Mouse (Mus musculus) hindbrain, embryonic 13.5 days (tissue): ENCODE measurements around the gene Mkrn3. TPM values are rescaled to one million over a fixed set of nuclear protein-coding genes. Genes with fewer than 3 reads are reported as not detected.

ENCODE experiments used
- ATAC-seq: fragments of 200-750 bp; cut with Nextera tagmentation; 2 replicates; pipeline ENCODE4 v1.8.0; 2017; ENCODE audit warnings: moderate TSS enrichment; ENCODE audit not compliant: low FRiP score
- H3K27ac ChIP-seq: fragments of 300-500 bp; sonication (generic); 2 replicates; pipeline ENCODE4 v1.5.1; 2015; ENCODE audit warnings: inconsistent platforms, mild to moderate bottlenecking, moderate library complexity
- H3K27me3 ChIP-seq: fragments of 300-500 bp; sonication (generic); 2 replicates; pipeline ENCODE4 v1.6.1; 2015; ENCODE audit warnings: mild to moderate bottlenecking, inconsistent platforms
- H3K36me3 ChIP-seq: fragments of 300-500 bp; sonication (generic); 2 replicates; pipeline ENCODE4 v1.6.1; 2015; ENCODE audit warnings: mild to moderate bottlenecking, inconsistent platforms
- H3K4me1 ChIP-seq: fragments of 300-500 bp; sonication (generic); replicated peaks from 2 replicates; pipeline ENCODE4 v1.6.1; 2015; ENCODE audit warnings: inconsistent platforms
- H3K4me2 ChIP-seq: fragments of 300-500 bp; sonication (generic); 2 replicates; pipeline ENCODE4 v1.6.1; 2015; ENCODE audit warnings: inconsistent platforms, mild to moderate bottlenecking, moderate library complexity
- H3K4me3 ChIP-seq: fragments of 300-500 bp; sonication (generic); 2 replicates; pipeline ENCODE4 v1.5.1; 2015; ENCODE audit warnings: mild to moderate bottlenecking, inconsistent platforms
- H3K9ac ChIP-seq: fragments of 300-500 bp; sonication (generic); 2 replicates; pipeline ENCODE4 v1.6.1; 2015; ENCODE audit warnings: mild to moderate bottlenecking, inconsistent platforms
- H3K9me3 ChIP-seq: fragments of 300-500 bp; sonication (generic); 2 replicates; pipeline ENCODE4 v1.6.1; 2016; ENCODE audit warnings: inconsistent platforms
- WGBS: fragments of 180-500 bp; shearing (Covaris S2); methylation state at CpG from one replicate; pipeline ENCODE4 v1.1.7; 2015; 5-methylcytosine and 5-hydroxymethylcytosine counted together
- polyA plus RNA-seq: library from polyadenylated mRNA; unstranded; fragments of >200 nt; fragmentation: Nextera tagmentation; extraction: Ambion mirVana; gene quantifications from 2 replicates; pipeline ENCODE4 v1.2.1, GENCODE M21; 2015

Mkrn3 gene
- polyA plus RNA-seq, result 19.4 and 21.1 TPM in 2 replicates

GRCm38 (mm10) chr7:62419493-62420360, at the start of gene Mkrn3:
Mkrn3 (minus strand) TSS chr7:62420139.
- H3K4me3 ChIP-seq, result peak within 1 kb of the TSS; percentile 68
- peak; percentile 90 for ATAC-seq

DNA sequence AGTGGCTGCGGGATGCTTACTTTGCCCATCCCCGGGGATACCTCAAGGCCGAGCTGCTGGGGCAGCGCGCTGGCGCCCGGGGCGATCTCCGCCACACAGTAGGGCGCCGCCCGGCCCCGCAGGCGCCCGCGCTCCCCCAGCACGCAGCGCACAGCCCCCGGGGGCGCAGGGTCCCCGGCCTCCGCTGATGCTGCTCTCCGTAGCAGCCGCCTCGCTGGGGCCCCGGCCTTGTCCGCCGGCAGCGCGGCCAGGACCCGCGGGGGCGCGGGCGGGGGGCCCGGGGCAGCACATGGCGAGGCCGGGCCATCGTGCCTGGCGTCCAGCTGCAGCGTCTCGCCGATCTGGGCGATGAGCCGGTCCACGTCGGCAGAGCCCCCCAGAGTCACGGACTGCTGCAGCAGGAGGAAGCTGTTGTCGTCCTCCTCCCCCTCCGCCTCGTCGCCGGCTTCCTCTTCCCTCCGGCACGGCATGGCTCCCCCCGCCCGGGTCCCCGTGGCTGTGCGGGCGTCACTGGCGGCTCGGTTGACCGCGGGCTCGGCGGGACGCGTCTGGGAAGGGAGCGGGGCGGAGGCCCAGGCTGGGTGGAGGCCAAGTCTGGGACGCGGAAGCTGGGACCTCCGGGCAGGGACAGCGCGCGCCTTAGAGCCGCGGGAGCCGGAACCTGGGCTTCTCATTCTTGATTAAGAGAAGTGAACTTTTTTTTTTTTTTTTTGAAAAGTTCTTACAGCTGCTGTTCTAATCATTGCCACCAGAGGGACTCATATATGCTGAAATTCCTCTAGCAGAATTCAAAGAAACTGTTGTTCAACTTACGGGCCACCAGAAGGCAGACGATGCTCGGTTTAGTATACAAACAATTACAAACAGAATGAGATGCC, 44.2 kb upstream of the Mkrn3 start, which contains the start of gene Peg12:
Peg12 (minus strand) TSS at position 633 of the 878 bp plus-strand sequence.
- Histone ChIP-seq H3K27ac (peak within 1 kb of the TSS; percentile 83), H3K27me3 (no peaks in the 10 kb centered on the region), H3K4me2 (peak within 1 kb of the TSS; percentile 68), H3K4me3 (peak within 1 kb of the TSS; percentile 61), H3K9ac (peak within 1 kb of the TSS; percentile 77), H3K36me3 (no peaks in the 10 kb centered on the region), H3K9me3 (0 out of 2 replicates have a peak, but pooled peaks cover 7% of the 10 kb centered on the region), H3K4me1 (peaks cover 11% of the 10 kb centered on the region; the same call in 1 of the 2 replicates)
- peak; percentile 71 for ATAC-seq
- WGBS, result 19% methylated on average over 67 of the region's 82 CpGs

More at GRCm38 (mm10) chr7:62419493-62420360, at the start of gene Mkrn3:
- Histone ChIP-seq H3K9me3 (peaks cover 11% of the 10 kb centered on the region; the same call in 1 of the 2 replicates), H3K27me3 (no peaks in the 10 kb centered on the region), H3K4me1 (peaks cover 4% of the 10 kb centered on the region; the same call in 1 of the 2 replicates), H3K27ac (peak within 1 kb of the TSS; percentile 94), H3K4me2 (peak within 1 kb of the TSS; percentile 77), H3K36me3 (no peaks in the 10 kb centered on the region), H3K9ac (peak within 1 kb of the TSS; percentile 86)
- WGBS, result 24% methylated on average over 49 of the region's 49 CpGs

GRCm38 (mm10) chr7:62463007-62463877, 43.3 kb upstream of the Mkrn3 start:
- no peaks in the 10 kb centered on the region for H3K27me3 ChIP-seq
- H3K4me1 ChIP-seq, result peaks cover 11% of the 10 kb centered on the region; the same call in 1 of the 2 replicates
- ATAC-seq, result peak; percentile 60
- 27% methylated on average over 55 of the region's 55 CpGs for WGBS
- H3K9ac ChIP-seq, result peak overlapping the region; percentile 77
- H3K36me3 ChIP-seq, result no peaks in the 10 kb centered on the region
- H3K9me3 ChIP-seq, result 0 out of 2 replicates have a peak, but pooled peaks cover 7% of the 10 kb centered on the region
- peak overlapping the region; percentile 83 for H3K27ac ChIP-seq
- H3K4me2 ChIP-seq, result peak overlapping the region; percentile 68
- H3K4me3 ChIP-seq, result peak overlapping the region; percentile 61

DNA sequence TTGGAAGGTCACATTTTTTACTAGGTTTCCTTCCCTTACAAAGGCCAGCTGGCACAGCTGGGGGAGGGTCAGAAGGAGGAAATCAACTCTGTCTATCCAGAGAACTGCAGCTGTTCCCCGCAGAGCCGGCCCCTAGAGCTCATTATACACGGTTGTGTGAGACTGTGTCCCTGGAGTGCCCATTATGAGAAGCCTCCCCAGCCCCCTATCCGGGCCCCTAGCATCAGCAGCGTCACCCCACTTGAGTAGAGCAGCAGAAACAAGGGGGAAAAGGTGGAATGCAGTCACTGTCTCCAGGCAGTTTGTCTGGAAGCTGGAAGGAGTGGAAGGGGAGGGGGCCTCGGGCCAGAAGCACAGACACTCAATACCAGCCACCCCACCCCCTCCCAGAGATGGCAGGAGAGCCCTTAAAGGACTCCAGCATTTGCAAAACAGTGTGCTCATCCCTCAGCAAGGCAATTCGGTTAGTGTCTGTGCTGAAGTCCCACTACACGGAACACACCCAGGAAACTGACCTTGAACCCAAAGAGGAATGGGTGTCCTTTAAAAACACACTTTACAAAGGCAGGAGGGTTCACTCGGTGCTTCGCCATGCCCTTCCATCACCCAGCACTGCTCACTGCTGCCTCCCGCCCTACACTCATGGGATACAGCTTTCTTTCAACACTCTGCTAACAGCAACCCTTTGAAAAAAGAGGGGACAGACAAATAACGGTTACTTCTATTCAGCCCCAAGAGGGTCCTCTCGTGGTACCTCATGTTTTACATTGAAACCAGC, 42.5 kb upstream of the Mkrn3 start:
- Histone ChIP-seq H3K4me3 (peak overlapping the region; percentile 61), H3K9ac (peak overlapping the region; percentile 77), H3K27ac (peak overlapping the region; percentile 83), H3K27me3 (no peaks in the 10 kb centered on the region), H3K9me3 (0 out of 2 replicates have a peak, but pooled peaks cover 7% of the 10 kb centered on the region), H3K36me3 (no peaks in the 10 kb centered on the region), H3K4me1 (peaks cover 11% of the 10 kb centered on the region; the same call in 1 of the 2 replicates), H3K4me2 (peak overlapping the region; percentile 68)
- peak; percentile 64 for ATAC-seq
- WGBS, result 29% methylated on average over 13 of the region's 13 CpGs

DNA sequence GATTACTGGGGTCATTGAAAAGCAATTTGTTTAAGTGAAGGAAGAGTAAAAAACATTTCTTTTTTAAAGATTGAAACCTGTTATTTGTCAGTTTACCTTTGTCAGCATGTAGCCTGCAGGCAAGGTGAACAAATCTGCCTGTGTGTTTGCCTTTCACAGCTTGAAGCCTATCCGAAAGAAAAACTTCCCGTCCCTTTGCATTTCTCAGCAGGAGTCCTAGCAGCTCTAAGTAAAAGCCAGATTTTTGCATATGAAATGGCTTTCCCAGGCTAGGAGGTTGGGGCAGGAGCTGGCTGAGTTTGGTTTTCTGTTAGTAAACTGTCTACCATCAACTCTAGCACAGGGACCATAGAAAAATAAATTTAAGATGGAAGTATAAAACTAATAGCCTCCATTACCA, 32.4 kb upstream of the Mkrn3 start:
- Histone ChIP-seq H3K36me3 (no peaks in the 10 kb centered on the region), H3K4me1 (no peaks in the 10 kb centered on the region), H3K9ac (no peak overlapping the region), H3K4me3 (no peak overlapping the region), H3K27me3 (no peaks in the 10 kb centered on the region), H3K4me2 (no peak overlapping the region), H3K27ac (no peak overlapping the region), H3K9me3 (peaks cover 4% of the 10 kb centered on the region; the same call in 1 of the 2 replicates)
- no peak for ATAC-seq
- WGBS, result 24% methylated on average over 2 of the region's 2 CpGs

DNA sequence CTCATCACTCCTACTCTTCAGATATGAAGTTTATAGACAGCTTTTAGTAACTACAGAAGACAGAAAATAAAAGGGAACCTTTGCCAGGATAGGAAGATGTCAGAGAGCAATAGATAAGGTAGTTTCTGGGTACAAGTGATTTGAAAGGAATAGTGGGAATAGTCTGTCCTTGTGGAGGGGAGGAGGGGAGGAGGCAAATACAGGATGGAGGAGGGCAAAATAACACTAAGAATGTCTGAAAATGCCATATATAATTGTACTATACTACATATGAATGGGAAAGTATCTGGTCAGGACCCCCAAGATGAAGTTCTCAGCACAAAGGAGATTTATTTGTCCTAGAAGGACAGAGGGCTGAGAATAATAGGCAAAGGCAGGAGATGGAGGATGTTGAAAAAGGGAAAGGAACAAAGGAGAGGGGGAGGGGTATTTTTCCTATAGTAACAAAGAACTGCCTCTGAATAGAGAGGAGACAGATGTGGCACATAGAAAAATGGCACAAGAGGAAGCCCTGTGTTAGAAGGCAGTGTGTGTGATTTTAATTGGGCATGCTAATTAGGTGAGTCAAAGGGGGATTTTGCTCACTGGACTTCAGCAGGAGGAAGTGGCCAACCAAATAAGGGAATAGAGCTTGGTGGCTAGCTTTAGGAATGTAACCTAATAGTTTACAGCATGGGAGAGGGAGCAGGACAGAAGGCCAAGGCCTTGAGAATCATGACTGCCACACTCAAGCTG, 25.7 kb upstream of the Mkrn3 start:
- Histone ChIP-seq H3K4me3 (no peak overlapping the region), H3K27ac (0 out of 2 replicates have a peak overlapping the region, but pooled peaks have one; percentile 25), H3K4me2 (no peak overlapping the region), H3K36me3 (no peaks in the 10 kb centered on the region), H3K27me3 (no peaks in the 10 kb centered on the region), H3K4me1 (no peaks in the 10 kb centered on the region), H3K9me3 (peaks cover 2% of the 10 kb centered on the region; the same call in 1 of the 2 replicates), H3K9ac (no peak overlapping the region)
- ATAC-seq, result peak; percentile 54; the same call in 1 of the 2 replicates

DNA sequence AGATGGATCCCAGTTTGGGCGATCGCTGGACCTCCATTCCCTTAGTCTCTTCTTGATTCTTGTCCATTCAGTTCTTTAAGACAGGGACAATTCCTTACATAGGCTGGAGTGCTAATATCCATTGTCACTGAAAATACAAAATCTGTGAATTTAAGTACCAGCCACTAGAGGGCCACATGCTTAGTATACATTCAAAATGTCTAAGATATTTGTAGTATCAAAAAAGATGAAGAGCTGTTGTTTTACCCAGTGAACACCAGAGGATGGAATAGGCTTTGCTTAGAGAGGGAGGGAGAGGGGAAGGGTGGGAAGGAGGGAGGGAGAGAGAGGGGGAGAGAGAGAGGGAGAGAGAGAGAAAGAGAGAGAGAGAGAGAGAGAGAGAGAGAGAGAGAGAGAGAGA, 16.5 kb upstream of the Mkrn3 start:
- H3K9ac ChIP-seq, result no peak overlapping the region
- no peak overlapping the region for H3K27ac ChIP-seq
- no peak for ATAC-seq
- H3K9me3 ChIP-seq, result no peaks in the 10 kb centered on the region
- no peaks in the 10 kb centered on the region for H3K27me3 ChIP-seq
- no peak overlapping the region for H3K4me2 ChIP-seq
- no peak overlapping the region for H3K4me3 ChIP-seq
- no peaks in the 10 kb centered on the region for H3K36me3 ChIP-seq
- no peaks in the 10 kb centered on the region for H3K4me1 ChIP-seq
- 50% methylated on average over 2 of the region's 2 CpGs for WGBS

GRCm38 (mm10) chr7:62433243-62433642, 13.3 kb upstream of the Mkrn3 start:
- H3K27ac ChIP-seq, result no peak overlapping the region
- no peak overlapping the region for H3K4me3 ChIP-seq
- no peak overlapping the region for H3K9ac ChIP-seq
- no peaks in the 10 kb centered on the region for H3K27me3 ChIP-seq
- no peak overlapping the region for H3K4me2 ChIP-seq
- H3K9me3 ChIP-seq, result no peaks in the 10 kb centered on the region
- H3K4me1 ChIP-seq, result no peaks in the 10 kb centered on the region
- H3K36me3 ChIP-seq, result no peaks in the 10 kb centered on the region
- WGBS, result 34% methylated on average over 3 of the region's 3 CpGs
- ATAC-seq, result no peak

GRCm38 (mm10) chr7:62428337-62428736, 8.4 kb upstream of the Mkrn3 start:
- Histone ChIP-seq H3K27me3 (no peaks in the 10 kb centered on the region), H3K4me1 (no peaks in the 10 kb centered on the region), H3K27ac (no peak overlapping the region), H3K4me2 (no peak overlapping the region), H3K9me3 (no peaks in the 10 kb centered on the region), H3K4me3 (no peak overlapping the region), H3K9ac (no peak overlapping the region), H3K36me3 (no peaks in the 10 kb centered on the region)
- no peak for ATAC-seq
- 21% methylated on average over 8 of the region's 8 CpGs for WGBS

DNA sequence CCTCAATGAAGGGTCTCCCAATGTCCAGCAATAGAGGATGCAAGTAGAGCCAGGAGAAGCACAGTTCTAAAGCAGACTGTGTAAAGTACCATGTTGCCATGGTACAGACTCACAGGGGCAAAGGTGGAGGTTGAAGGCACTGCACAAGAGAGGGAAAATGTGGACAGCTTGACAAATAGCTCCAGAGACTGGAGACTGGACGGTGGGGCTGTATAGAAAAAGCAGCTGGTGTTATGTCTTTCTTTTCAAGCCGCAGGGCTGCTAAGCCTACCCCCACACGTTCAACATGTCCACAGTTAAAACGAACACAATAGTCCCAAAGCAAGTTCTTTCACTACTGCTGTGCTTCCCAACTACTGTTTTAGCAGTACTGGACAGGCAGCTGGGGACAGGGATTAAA, 3.3 kb upstream of the Mkrn3 start:
- no peak for ATAC-seq
- Histone ChIP-seq H3K9ac (no peak overlapping the region), H3K27me3 (no peaks in the 10 kb centered on the region), H3K4me2 (peak overlapping the region; percentile 34), H3K4me3 (peak overlapping the region; percentile 14), H3K9me3 (peaks cover 11% of the 10 kb centered on the region; the same call in 1 of the 2 replicates), H3K36me3 (no peaks in the 10 kb centered on the region), H3K27ac (peak overlapping the region; percentile 63; the same call in 1 of the 2 replicates), H3K4me1 (no peaks in the 10 kb centered on the region)
- 40% methylated on average over 4 of the region's 4 CpGs for WGBS
